Mouse (Mus musculus): Measurements from ENCODE around the gene Mettl1. TPM values are rescaled to one million over a fixed set of nuclear protein-coding genes. Genes with fewer than 3 reads are reported as not detected.
A peak's percentile ranks its signal among the peaks of the same experiment; 100 is the strongest.

The Mettl1 gene
- polyA plus RNA-seq, 1 experiment from 2014 or later: 32.5 TPM

- no peaks in the 10 kb centered on the region for H3K9me3 ChIP-seq
- H3K4me1 ChIP-seq: no peaks in the 10 kb centered on the region
- ATAC-seq (ENCODE audit: low FRiP score, low read depth): no peak
- H3K4me3 ChIP-seq: no peak overlapping the region
- H3K4me2 ChIP-seq (replicated peaks): no peak overlapping the region
- H3K27ac ChIP-seq: no peak overlapping the region
- no peaks in the 10 kb centered on the region for H3K27me3 ChIP-seq (replicated peaks)
- H3K9ac ChIP-seq: no peak overlapping the region
- H3K36me3 ChIP-seq: peaks cover 20% of the 10 kb centered on the region
- 75% methylated on average over 16 of the region's 16 CpGs for WGBS
Measured at GRCm38 (mm10) chr10:127018422-127018821, 22.8 kb upstream of the Mettl1 start.

- H3K9me3 ChIP-seq: no peaks in the 10 kb centered on the region
- H3K27ac ChIP-seq: no peak within 1 kb of the TSS
- H3K4me1 ChIP-seq: peaks cover 9% of the 10 kb centered on the region; the same call in 1 of the 2 replicates
- ATAC-seq (ENCODE audit: low FRiP score, low read depth): peak; percentile 83
- peak within 1 kb of the TSS; percentile 91 for H3K4me2 ChIP-seq (replicated peaks)
- peak within 1 kb of the TSS; percentile 85 for H3K9ac ChIP-seq
- 5% methylated on average over 56 of the region's 56 CpGs for WGBS
- peak within 1 kb of the TSS; percentile 75 for H3K4me3 ChIP-seq
- H3K27me3 ChIP-seq (replicated peaks): no peaks in the 10 kb centered on the region
- peaks cover 31% of the 10 kb centered on the region for H3K36me3 ChIP-seq
Measured at GRCm38 (mm10) chr10:127030336-127031296, 10.6 kb upstream of the Mettl1 start, which contains the start of gene Tsfm. Gene Tsfm (minus strand): TSS chr10:127030840.

GRCm38 (mm10) chr10:127033301-127033741, 7.9 kb upstream of the Mettl1 start:
- Histone ChIP-seq H3K9ac (no peak overlapping the region), H3K36me3 (peaks cover 4% of the 10 kb centered on the region), H3K4me3 (no peak overlapping the region), H3K9me3 (no peaks in the 10 kb centered on the region), H3K27ac (no peak overlapping the region), H3K4me1 (peaks cover 9% of the 10 kb centered on the region; the same call in 1 of the 2 replicates), H3K4me2 (replicated peaks) (no peak overlapping the region), H3K27me3 (replicated peaks) (no peaks in the 10 kb centered on the region)
- WGBS: 85% methylated on average over 8 of the region's 8 CpGs
- no peak for ATAC-seq (ENCODE audit: low FRiP score, low read depth)

- Histone ChIP-seq H3K4me2 (replicated peaks) (no peak overlapping the region), H3K4me1 (peaks cover 5% of the 10 kb centered on the region; the same call in 1 of the 2 replicates), H3K9ac (no peak overlapping the region), H3K9me3 (no peaks in the 10 kb centered on the region), H3K4me3 (no peak overlapping the region), H3K36me3 (no peaks in the 10 kb centered on the region), H3K27me3 (replicated peaks) (peaks cover 4% of the 10 kb centered on the region; the same call in 1 of the 2 replicates), H3K27ac (no peak overlapping the region)
- ATAC-seq (ENCODE audit: low FRiP score, low read depth): no peak
- 88% methylated on average over 12 of the region's 12 CpGs for WGBS
Measured at GRCm38 (mm10) chr10:127036273-127036672, 4.9 kb upstream of the Mettl1 start.

GRCm38 (mm10) chr10:127037641-127038040, 3.6 kb upstream of the Mettl1 start:
- no peak overlapping the region for H3K9ac ChIP-seq
- H3K4me1 ChIP-seq: peaks cover 11% of the 10 kb centered on the region
- H3K9me3 ChIP-seq: no peaks in the 10 kb centered on the region
- no peak overlapping the region for H3K27ac ChIP-seq
- no peak overlapping the region for H3K4me3 ChIP-seq
- WGBS: 72% methylated on average over 12 of the region's 12 CpGs
- peaks cover 4% of the 10 kb centered on the region; the same call in 1 of the 2 replicates for H3K27me3 ChIP-seq (replicated peaks)
- H3K4me2 ChIP-seq (replicated peaks): no peak overlapping the region
- H3K36me3 ChIP-seq: no peaks in the 10 kb centered on the region
- ATAC-seq (ENCODE audit: low FRiP score, low read depth): no peak

- Histone ChIP-seq H3K4me2 (replicated peaks) (peak overlapping the region; percentile 99), H3K27ac (no peak overlapping the region), H3K27me3 (replicated peaks) (peaks cover 4% of the 10 kb centered on the region; the same call in 1 of the 2 replicates), H3K9me3 (no peaks in the 10 kb centered on the region), H3K4me3 (peak overlapping the region; percentile 76), H3K4me1 (peaks cover 12% of the 10 kb centered on the region), H3K36me3 (peaks cover 8% of the 10 kb centered on the region), H3K9ac (peak overlapping the region; percentile 67)
- 2% methylated on average over 20 of the region's 20 CpGs for WGBS
- ATAC-seq (ENCODE audit: low FRiP score, low read depth): peak; percentile 35
Measured at GRCm38 (mm10) chr10:127040569-127041214, 522 bp upstream of the Mettl1 start.

GRCm38 (mm10) chr10:127041774-127042338, 642 bp downstream of the Mettl1 start:
- Histone ChIP-seq H3K9me3 (no peaks in the 10 kb centered on the region), H3K4me2 (replicated peaks) (peak overlapping the region; percentile 99), H3K27me3 (replicated peaks) (peaks cover 5% of the 10 kb centered on the region; the same call in 1 of the 2 replicates), H3K9ac (peak overlapping the region; percentile 67), H3K27ac (no peak overlapping the region), H3K36me3 (peaks cover 8% of the 10 kb centered on the region), H3K4me1 (peaks cover 12% of the 10 kb centered on the region), H3K4me3 (peak overlapping the region; percentile 76)
- ATAC-seq (ENCODE audit: low FRiP score, low read depth): peak; percentile 85
- under 1% methylated on average over 44 of the region's 44 CpGs for WGBS

GRCm38 (mm10) chr10:127042468-127043115, 1.4 kb downstream of the Mettl1 start:
- no peak overlapping the region; the same call in 1 of the 2 replicates for H3K9ac ChIP-seq
- ATAC-seq (ENCODE audit: low FRiP score, low read depth): no peak
- WGBS: 14% methylated on average over 5 of the region's 5 CpGs
- peaks cover 8% of the 10 kb centered on the region for H3K36me3 ChIP-seq
- H3K4me1 ChIP-seq: peaks cover 12% of the 10 kb centered on the region
- no peak overlapping the region for H3K27ac ChIP-seq
- peak overlapping the region; percentile 99 for H3K4me2 ChIP-seq (replicated peaks)
- peaks cover 12% of the 10 kb centered on the region for H3K27me3 ChIP-seq (replicated peaks)
- peak overlapping the region; percentile 76 for H3K4me3 ChIP-seq
- H3K9me3 ChIP-seq: no peaks in the 10 kb centered on the region

- no peak overlapping the region for H3K9ac ChIP-seq
- no peaks in the 10 kb centered on the region for H3K9me3 ChIP-seq
- H3K36me3 ChIP-seq: peaks cover 8% of the 10 kb centered on the region
- 90% methylated on average over 6 of the region's 6 CpGs for WGBS
- H3K27ac ChIP-seq: no peak overlapping the region
- no peak for ATAC-seq (ENCODE audit: low FRiP score, low read depth)
- H3K4me2 ChIP-seq (replicated peaks): peak overlapping the region; percentile 99
- no peak overlapping the region for H3K4me3 ChIP-seq
- peaks cover 12% of the 10 kb centered on the region for H3K4me1 ChIP-seq
- peaks cover 18% of the 10 kb centered on the region for H3K27me3 ChIP-seq (replicated peaks)
Measured at GRCm38 (mm10) chr10:127043187-127043586, 2.0 kb downstream of the Mettl1 start.

- WGBS: 35% methylated on average over 5 of the region's 5 CpGs
- H3K36me3 ChIP-seq: peaks cover 8% of the 10 kb centered on the region
- no peak within 1 kb of the TSS for H3K27ac ChIP-seq
- peaks cover 59% of the 10 kb centered on the region for H3K27me3 ChIP-seq (replicated peaks)
- H3K9ac ChIP-seq: no peak within 1 kb of the TSS
- no peaks in the 10 kb centered on the region for H3K9me3 ChIP-seq
- no peak for ATAC-seq (ENCODE audit: low FRiP score, low read depth)
- H3K4me1 ChIP-seq: no peaks in the 10 kb centered on the region
- H3K4me2 ChIP-seq (replicated peaks): 0 out of 2 replicates have a peak within 1 kb of the TSS, but pooled peaks have one; percentile 9
- no peak within 1 kb of the TSS for H3K4me3 ChIP-seq
Measured at GRCm38 (mm10) chr10:127047954-127048353, 6.7 kb downstream of the Mettl1 start, which contains the start of gene Cyp27b1. Gene Cyp27b1 (plus strand): TSS chr10:127048250.

- WGBS: 4% methylated on average over 35 of the region's 35 CpGs
- peaks cover 59% of the 10 kb centered on the region for H3K27me3 ChIP-seq (replicated peaks)
- H3K4me2 ChIP-seq (replicated peaks): 0 out of 2 replicates have a peak overlapping the region, but pooled peaks have one; percentile 9
Measured at GRCm38 (mm10) chr10:127048608-127049394, 7.6 kb downstream of the Mettl1 start.

More at GRCm38 (mm10) chr10:127048608-127049394, 7.6 kb downstream of the Mettl1 start:
- no peak overlapping the region for H3K27ac ChIP-seq
- H3K4me1 ChIP-seq: no peaks in the 10 kb centered on the region
- no peak overlapping the region for H3K4me3 ChIP-seq
- H3K9me3 ChIP-seq: no peaks in the 10 kb centered on the region
- H3K9ac ChIP-seq: no peak overlapping the region
- peaks cover 15% of the 10 kb centered on the region for H3K36me3 ChIP-seq
- no peak for ATAC-seq (ENCODE audit: low FRiP score, low read depth)

Measured in neural tube, embryonic 12.5 days (tissue).